Mouse (Mus musculus): ENCODE data around the gene Minpp1. TPM values are rescaled to one million over a fixed set of nuclear protein-coding genes. Genes with fewer than 3 reads are reported as not detected.
"Not testable (repeated sequence)": the region's sequence is repeated elsewhere in the genome, so short reads cannot be mapped to it uniquely, and the experiment has no call there.

Gene Minpp1
- total RNA-seq (2014; rRNA removed) (119 and 144 TPM in 2 replicates), polyA plus RNA-seq (2015; fragmentation: Nextera tagmentation; extraction: Ambion mirVana) (59.1 and 60.2 TPM in 2 replicates)

DNA sequence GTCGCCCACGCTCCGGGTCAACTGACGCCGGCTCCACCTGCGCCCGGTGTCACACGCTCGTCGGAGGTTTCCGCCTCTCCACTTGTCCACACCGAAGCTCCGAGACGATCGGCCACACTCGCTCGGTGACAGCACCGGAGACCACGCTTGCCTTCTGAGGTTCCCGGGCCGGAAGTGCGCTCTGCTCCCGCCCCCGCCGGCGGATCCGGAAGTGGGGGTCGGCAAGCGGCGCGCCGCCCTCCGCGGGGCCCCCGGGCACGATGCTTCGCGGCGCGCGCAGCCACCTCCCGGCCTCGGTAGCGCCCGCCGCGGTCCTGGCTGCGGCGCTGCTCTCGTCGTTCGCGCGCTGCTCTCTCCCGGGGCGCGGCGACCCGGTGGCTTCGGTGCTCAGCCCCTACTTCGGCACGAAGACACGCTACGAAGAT is at the start of gene Minpp1:
Gene Minpp1, plus strand, starts transcription at position 89 of the 425 bp plus-strand sequence.
- Histone ChIP-seq H3K27ac (peak within 1 kb of the TSS; percentile 86), H3K9ac (replicated peaks; ENCODE audit: low read length) (peak within 1 kb of the TSS; percentile 78), H3K4me1 (ENCODE audit: insufficient read depth, low read length) (peaks cover 8% of the 10 kb centered on the region; the same call in 1 of the 2 replicates), H3K4me2 (ENCODE audit: low read depth, low read length) (peak within 1 kb of the TSS; percentile 88), H3K4me3 (ENCODE audit: low read length) (peak within 1 kb of the TSS; percentile 76), H3K36me3 (ENCODE audit: insufficient read depth, low read length) (no peaks in the 10 kb centered on the region), H3K27me3 (ENCODE audit: insufficient read depth, low read length) (no peaks in the 10 kb centered on the region), H3K9me3 (ENCODE audit: low read length) (no peaks in the 10 kb centered on the region)
- WGBS: under 1% methylated on average over 61 of the region's 64 CpGs
- DNase-seq (ENCODE audit: low spot score) (peak; percentile 94), ATAC-seq (peak; percentile 95)
- no peak for TF ChIP-seq CTCF (IDR thresholded peaks at IDR 0.05; ENCODE audit: low read depth)

DNA sequence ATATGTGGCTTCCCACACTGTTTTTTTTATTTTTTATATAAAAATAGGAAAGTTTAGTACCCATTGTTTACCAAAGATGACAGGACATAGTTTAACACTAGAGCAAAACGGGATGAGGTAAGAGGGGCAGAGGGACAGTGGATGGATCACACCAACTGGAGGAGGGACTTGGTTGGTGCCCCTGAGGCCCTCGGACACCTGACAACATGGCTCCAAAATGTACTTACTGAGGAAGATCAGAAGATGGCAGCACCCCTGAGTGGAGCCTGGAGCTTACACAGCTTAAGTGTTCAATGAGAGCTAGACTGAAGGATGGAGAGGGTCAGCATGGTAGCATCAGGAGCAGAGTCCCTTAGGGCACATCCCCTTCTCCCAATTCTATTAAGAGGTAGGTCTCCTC is 46.2 kb upstream of the Minpp1 start:
- 92% methylated on average over 2 of the region's 2 CpGs for WGBS
- H3K27ac ChIP-seq: no peak overlapping the region
- no peaks in the 10 kb centered on the region for H3K4me1 ChIP-seq (ENCODE audit: insufficient read depth, low read length)
- no peak overlapping the region for H3K4me2 ChIP-seq (ENCODE audit: low read depth, low read length)
- no peak for TF ChIP-seq CTCF (IDR thresholded peaks at IDR 0.05; ENCODE audit: low read depth)
- H3K9ac ChIP-seq (replicated peaks; ENCODE audit: low read length): no peak overlapping the region
- H3K27me3 ChIP-seq (ENCODE audit: insufficient read depth, low read length): no peaks in the 10 kb centered on the region
- ATAC-seq (no peak), DNase-seq (ENCODE audit: low spot score) (no peak)
- H3K9me3 ChIP-seq (ENCODE audit: low read length): no peaks in the 10 kb centered on the region
- no peaks in the 10 kb centered on the region for H3K36me3 ChIP-seq (ENCODE audit: insufficient read depth, low read length)
- no peak overlapping the region for H3K4me3 ChIP-seq (ENCODE audit: low read length)

DNA sequence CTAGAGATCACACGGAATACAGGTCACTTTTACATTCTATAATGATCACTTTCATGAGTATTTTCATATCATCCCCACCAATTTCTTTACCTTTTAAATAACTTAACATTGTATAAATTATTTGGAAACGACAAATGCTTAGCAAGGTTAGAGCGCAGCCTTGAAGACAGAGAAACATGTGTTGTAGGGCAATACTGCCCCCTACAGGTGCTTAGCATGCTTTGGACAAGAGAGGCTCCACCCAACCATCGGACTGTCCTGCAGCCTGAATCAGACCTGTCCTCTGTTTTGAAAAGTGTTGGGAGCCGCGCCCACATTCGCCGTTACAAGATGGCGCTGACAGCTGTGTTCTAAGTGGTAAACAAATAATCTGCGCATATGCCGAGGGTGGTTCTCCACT is 44.0 kb upstream of the Minpp1 start:
- Histone ChIP-seq H3K27me3 (ENCODE audit: insufficient read depth, low read length) (no peaks in the 10 kb centered on the region), H3K4me3 (ENCODE audit: low read length) (no peak overlapping the region), H3K9me3 (ENCODE audit: low read length) (no peaks in the 10 kb centered on the region), H3K4me1 (ENCODE audit: insufficient read depth, low read length) (no peaks in the 10 kb centered on the region), H3K4me2 (ENCODE audit: low read depth, low read length) (no peak overlapping the region), H3K36me3 (ENCODE audit: insufficient read depth, low read length) (no peaks in the 10 kb centered on the region), H3K27ac (no peak overlapping the region), H3K9ac (replicated peaks; ENCODE audit: low read length) (no peak overlapping the region)
- WGBS: 98% methylated on average over 10 of the region's 11 CpGs
- DNase-seq (ENCODE audit: low spot score) (no peak), ATAC-seq (no peak)
- no peak for TF ChIP-seq CTCF (IDR thresholded peaks at IDR 0.05; ENCODE audit: low read depth)

DNA sequence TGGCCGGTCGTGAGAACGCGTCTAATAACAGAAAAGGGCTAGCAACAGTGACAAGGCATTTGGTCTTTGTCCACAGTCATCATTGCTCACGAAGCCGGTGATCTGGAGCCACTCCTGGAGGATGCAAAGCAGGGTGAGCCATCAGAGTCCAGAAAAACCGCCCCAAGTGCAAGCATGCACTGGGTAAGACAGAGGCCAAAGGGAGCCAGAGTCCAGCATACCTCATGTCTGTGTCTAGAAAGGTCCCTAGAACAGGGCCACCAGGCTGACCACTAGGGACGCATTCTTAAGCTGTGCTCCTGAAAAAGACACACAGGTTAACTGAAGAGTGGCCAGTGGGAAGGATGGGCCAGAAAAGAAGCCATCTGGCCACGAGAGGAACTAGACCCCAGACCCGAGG is 36.6 kb upstream of the Minpp1 start:
- H3K4me1 ChIP-seq (ENCODE audit: insufficient read depth, low read length): no peaks in the 10 kb centered on the region
- H3K9ac ChIP-seq (replicated peaks; ENCODE audit: low read length): no peak overlapping the region
- 94% methylated on average over 10 of the region's 10 CpGs for WGBS
- H3K9me3 ChIP-seq (ENCODE audit: low read length): peaks cover 4% of the 10 kb centered on the region; the same call in 1 of the 2 replicates
- TF ChIP-seq CTCF (IDR thresholded peaks at IDR 0.05; ENCODE audit: low read depth): no peak
- ATAC-seq (no peak), DNase-seq (ENCODE audit: low spot score) (no peak)
- no peak overlapping the region for H3K4me3 ChIP-seq (ENCODE audit: low read length)
- H3K27me3 ChIP-seq (ENCODE audit: insufficient read depth, low read length): no peaks in the 10 kb centered on the region
- H3K36me3 ChIP-seq (ENCODE audit: insufficient read depth, low read length): no peaks in the 10 kb centered on the region
- no peak overlapping the region for H3K4me2 ChIP-seq (ENCODE audit: low read depth, low read length)
- no peak overlapping the region for H3K27ac ChIP-seq

DNA sequence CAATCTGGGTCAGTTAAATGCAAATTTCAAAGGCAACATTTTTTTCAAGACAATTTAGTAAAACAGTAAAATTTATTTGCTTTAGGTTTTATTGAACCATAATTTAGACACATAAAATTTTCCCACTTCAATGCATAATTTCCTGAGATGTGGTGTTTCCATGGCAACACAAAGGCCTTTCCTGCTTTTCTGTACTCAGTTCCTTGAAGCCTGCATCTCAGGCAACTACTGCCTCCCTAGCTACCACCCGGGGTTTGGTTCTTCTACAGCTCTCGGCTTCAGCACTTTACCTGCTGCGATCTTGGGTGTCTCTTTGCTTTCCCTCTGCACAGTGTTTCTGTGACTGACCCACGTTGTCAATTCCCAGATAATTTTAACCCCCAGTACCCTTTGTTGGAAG is 33.3 kb upstream of the Minpp1 start:
- Histone ChIP-seq H3K4me1 (ENCODE audit: insufficient read depth, low read length) (no peaks in the 10 kb centered on the region), H3K9me3 (ENCODE audit: low read length) (peaks cover 4% of the 10 kb centered on the region; the same call in 1 of the 2 replicates), H3K9ac (replicated peaks; ENCODE audit: low read length) (no peak overlapping the region), H3K4me3 (ENCODE audit: low read length) (no peak overlapping the region), H3K27ac (no peak overlapping the region), H3K27me3 (ENCODE audit: insufficient read depth, low read length) (no peaks in the 10 kb centered on the region), H3K36me3 (ENCODE audit: insufficient read depth, low read length) (no peaks in the 10 kb centered on the region), H3K4me2 (ENCODE audit: low read depth, low read length) (no peak overlapping the region)
- WGBS: 53% methylated on average over 4 of the region's 4 CpGs
- ATAC-seq: no peak
- peak; percentile 50 for DNase-seq (ENCODE audit: low spot score)
- no peak for TF ChIP-seq CTCF (IDR thresholded peaks at IDR 0.05; ENCODE audit: low read depth)

DNA sequence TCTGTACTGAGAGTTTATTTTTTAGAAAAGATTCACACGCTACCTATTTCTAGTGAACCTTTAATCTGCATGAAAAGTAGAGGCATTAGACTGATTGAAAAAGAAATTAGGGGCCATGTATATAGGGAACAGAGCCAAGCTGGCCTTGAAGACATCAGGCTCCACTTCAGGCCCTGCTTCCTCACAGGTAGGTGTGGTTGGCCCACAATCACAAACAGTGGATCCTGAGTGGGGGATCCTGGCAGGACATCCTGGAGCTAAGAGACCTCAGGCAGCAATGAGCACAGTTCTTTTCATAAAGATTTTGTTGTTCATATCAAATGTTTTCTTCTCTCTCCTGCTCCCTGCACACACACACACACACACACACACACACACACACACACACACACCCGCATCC is 28.8 kb upstream of the Minpp1 start:
- Histone ChIP-seq H3K27me3 (ENCODE audit: insufficient read depth, low read length) (no peaks in the 10 kb centered on the region), H3K27ac (no peak overlapping the region), H3K36me3 (ENCODE audit: insufficient read depth, low read length) (no peaks in the 10 kb centered on the region), H3K4me2 (ENCODE audit: low read depth, low read length) (no peak overlapping the region), H3K9me3 (ENCODE audit: low read length) (no peaks in the 10 kb centered on the region), H3K4me3 (ENCODE audit: low read length) (no peak overlapping the region), H3K4me1 (ENCODE audit: insufficient read depth, low read length) (no peaks in the 10 kb centered on the region), H3K9ac (replicated peaks; ENCODE audit: low read length) (no peak overlapping the region)
- no peak for TF ChIP-seq CTCF (IDR thresholded peaks at IDR 0.05; ENCODE audit: low read depth)
- 84% methylated on average over 2 of the region's 2 CpGs for WGBS
- DNase-seq (ENCODE audit: low spot score) (no peak), ATAC-seq (no peak)

DNA sequence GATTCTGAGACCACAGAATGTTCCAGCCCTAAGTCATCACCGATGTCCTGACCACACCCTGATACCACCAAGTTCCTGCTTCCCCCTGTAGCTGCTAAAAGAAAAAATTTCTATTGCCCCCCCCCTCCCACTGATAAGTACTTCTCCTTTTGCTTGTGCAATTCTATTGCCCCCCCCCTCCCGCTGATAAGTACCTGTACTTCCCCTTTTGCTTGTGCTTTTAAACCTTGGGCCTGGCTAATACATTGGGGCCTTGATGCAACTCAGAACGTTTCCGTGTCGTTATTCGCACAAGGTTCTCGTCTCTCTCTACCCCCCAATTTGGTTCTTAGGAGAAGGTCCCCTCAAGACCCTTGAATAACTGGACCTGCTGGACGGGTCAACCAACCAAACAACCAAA is 27.9 kb upstream of the Minpp1 start:
- not testable (repeated sequence) for ATAC-seq; DNase-seq (ENCODE audit: low spot score); H3K27ac ChIP-seq; H3K9me3 ChIP-seq (ENCODE audit: low read length); H3K36me3 ChIP-seq (ENCODE audit: insufficient read depth, low read length); H3K9ac ChIP-seq (replicated peaks; ENCODE audit: low read length); H3K4me1 ChIP-seq (ENCODE audit: insufficient read depth, low read length); H3K27me3 ChIP-seq (ENCODE audit: insufficient read depth, low read length); H3K4me3 ChIP-seq (ENCODE audit: low read length); H3K4me2 ChIP-seq (ENCODE audit: low read depth, low read length)
- WGBS: 83% methylated on average over 8 of the region's 8 CpGs

Data from hindbrain, postnatal 0 days (tissue).